Mouse (Mus musculus): Measurements from ENCODE around the gene Lingo1.

- TF ChIP-seq CTCF (IDR thresholded peaks at IDR 0.05; ENCODE audit: extremely low read depth, insufficient read length, insufficient replicate concordance, low read depth, low read length), result no peak
- TF ChIP-seq POLR2A (IDR thresholded peaks at IDR 0.05; ENCODE audit: low read depth, low read length), result no peak
Measured at GRCm38 (mm10) chr9:56629674-56630397, 166.4 kb downstream of the Lingo1 start.
